Mouse (Mus musculus): ENCODE data around the gene Ramp3.

Gene Ramp3

GRCm38 (mm10) chr11:6658271-6658670 is at the start of gene Ramp3:
TSS of gene Ramp3 (plus strand) at chr11:6658521.
- DNase-seq (ENCODE audit: low read depth) = peak; percentile 85

DNA sequence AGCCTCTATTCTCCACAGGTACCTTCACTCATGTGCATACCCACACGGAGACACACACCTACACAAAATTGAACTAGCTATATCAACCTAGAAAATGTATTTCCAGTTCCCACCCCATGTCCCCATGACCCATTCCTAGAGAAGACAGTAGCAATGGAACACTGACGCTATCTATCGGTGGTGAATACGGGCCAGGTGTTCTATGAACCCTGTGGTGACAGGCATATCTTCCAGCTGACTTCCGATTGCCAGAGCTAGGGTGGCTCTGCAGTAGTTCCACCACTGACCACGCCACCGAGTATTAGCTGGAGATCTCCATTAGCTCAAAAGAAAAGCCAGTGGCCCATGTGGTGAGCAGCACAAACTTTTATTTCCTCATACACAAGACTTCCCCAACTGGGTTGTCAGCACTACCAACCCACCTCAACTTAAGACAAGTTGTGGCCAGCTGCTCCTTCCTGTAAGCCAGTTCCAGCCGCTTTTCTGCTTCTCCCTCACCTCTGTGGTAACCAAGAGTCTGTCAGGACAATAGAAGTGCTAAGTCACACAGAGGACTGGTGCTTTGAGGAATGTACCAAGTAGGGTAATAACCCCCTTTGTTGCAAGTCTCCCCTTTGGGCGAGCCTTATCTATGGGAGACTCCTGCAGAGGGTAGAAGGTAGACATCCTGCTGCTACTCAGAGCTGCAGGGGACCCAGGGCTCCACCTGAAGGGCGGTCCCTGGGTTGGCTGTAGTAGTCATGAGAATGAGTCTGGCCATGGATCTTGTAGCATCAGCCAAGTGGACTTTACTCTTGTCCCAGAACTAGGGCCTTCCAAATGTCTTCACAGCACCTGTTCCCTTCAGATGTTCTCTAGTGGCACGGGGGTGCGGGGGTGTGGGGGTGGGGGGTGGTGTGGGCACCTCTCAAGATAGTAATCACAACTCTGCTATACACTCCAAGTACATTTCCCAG is 42.8 kb upstream of the Ramp3 start:
- DNase-seq (ENCODE audit: low read depth) = no peak

GRCm38 (mm10) chr11:6623704-6624103 is 34.6 kb upstream of the Ramp3 start:
- no peak for DNase-seq (ENCODE audit: low read depth)

DNA sequence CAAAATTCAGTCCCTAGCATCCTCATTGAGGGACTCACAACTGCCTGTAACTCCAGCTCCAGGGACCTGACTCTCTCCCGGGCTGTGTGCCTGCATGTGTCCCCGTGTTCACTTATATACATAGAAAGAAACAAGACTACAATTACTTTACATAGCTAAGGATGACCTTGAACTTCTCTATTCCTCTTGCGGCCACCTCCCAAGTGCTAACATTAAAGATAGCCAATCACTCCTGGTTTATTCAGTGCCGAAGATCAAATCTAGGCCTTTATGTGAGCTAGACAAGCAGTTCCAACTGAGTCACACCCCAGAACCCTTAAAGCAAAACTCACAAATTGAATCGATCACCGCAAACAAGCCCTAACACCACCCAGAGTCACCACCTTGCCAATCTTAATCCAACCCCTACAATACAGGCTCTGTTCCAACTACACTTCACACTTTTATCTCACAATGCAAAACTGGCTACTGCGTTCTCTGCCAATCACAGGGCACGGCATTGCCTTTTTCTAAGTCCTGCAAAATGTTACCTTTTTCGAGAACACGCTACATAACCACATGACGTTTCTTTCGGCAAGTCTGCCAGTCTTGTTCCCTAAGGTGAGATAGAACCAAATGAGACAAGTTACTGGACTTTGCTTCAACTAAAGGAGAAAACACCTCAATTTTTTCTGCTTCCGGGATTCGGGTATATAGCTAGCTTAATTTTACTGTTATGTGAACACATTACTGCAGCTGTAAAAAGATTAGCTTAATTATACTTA is 33.5 kb upstream of the Ramp3 start:
- no peak for DNase-seq (ENCODE audit: low read depth)

DNA sequence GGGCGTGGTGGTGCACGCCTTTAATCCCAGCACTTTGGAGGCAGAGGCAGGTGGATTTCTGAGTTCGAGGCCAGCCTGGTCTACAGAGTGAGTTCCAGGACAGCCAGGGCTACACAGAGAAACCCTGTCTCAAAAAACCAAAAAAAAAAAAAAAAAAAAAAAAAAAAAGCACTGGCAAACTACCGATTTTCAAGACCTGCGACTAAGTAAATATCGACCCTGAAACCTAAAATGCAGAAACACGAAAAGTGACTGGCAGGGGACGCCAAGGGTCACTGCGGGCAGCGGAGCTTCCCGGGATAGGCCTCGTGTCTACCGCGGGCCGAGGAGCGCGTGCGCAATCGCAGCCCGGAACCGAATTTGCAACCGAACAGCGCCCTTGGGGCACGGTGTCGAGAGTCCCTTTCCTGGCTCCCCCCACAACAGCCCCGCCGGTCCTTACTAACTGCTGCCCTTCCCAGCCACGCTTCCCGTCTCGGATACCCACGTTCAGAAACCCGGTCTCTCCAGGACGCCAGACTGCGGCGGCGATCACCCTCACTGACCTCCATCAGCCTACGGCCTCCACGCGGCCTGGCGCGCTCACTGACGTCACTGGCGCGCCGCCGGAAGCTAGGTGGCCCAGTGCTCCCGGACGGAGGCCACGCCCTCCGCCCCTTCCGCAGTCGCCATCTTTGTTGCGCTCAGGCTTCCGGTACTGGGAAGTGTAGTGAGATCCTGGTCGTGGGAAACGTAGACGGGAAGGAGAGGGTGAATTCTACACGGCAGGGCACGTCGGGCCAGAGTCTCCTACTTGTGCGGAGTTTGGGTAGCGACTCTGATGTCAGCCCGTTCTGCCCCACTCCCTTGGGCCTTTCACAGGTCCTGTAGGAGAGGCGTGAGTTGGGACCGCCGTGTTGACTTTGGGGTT is 32.6 kb upstream of the Ramp3 start, which contains the start of gene Tbrg4:
Gene Tbrg4 (minus strand): TSS at position 590 of the 910 bp plus-strand sequence.
- DNase-seq (ENCODE audit: low read depth) = peak; percentile 99

GRCm38 (mm10) chr11:6626388-6626772 is 31.9 kb upstream of the Ramp3 start:
- DNase-seq (ENCODE audit: low read depth) = no peak

GRCm38 (mm10) chr11:6627731-6628130 is 30.6 kb upstream of the Ramp3 start:
- DNase-seq (ENCODE audit: low read depth) = no peak

GRCm38 (mm10) chr11:6628568-6628967 is 29.8 kb upstream of the Ramp3 start:
- peak; percentile 77 for DNase-seq (ENCODE audit: low read depth)

- peak; percentile 66 for DNase-seq (ENCODE audit: low read depth)
Observed at GRCm38 (mm10) chr11:6629655-6630054, 28.7 kb upstream of the Ramp3 start.

GRCm38 (mm10) chr11:6636150-6636549 is 22.2 kb upstream of the Ramp3 start:
- peak; percentile 10 for DNase-seq (ENCODE audit: low read depth)

DNA sequence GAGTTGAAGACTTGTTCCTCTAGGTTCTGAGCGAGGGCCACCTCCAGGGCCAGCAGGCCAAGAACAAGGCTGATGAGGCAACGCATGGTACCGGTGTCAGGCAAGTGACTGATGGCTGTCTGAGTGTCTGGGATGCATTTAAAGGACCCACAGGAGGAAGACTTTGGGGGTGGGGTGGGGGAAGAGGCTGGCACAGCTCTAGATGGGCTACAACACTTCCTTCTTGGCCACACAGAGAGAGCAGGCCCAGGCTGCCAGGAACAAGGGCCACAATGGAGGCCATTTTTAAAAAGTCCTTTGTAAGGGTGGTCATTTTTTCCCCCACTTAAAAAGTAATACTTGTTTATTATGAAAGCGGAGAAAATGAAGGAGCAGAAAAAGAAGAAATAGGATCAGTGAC is 19.8 kb upstream of the Ramp3 start, which contains the start of gene Wap:
Gene Wap (minus strand): TSS at position 101 of the 400 bp plus-strand sequence.
- DNase-seq (ENCODE audit: low read depth) = no peak

DNA sequence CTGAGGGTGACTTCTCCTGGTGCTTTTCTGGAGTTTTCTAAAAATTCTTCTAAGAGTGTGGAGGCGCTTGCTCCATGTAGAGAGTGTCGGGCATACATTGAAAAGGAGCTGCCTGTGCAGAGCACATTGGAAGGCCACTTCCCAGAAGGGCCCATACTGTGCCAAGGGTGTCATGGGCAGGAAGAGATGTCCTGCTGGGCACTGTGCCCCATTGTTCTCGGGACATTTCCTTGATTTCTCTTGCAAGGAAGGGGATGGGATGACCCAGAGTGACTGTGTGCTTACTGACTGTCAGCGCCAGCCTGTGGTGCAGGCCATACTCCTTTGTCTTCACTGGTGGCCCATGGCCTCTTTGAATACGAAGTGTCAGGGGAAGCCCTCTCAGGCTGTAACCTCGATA is 19.2 kb upstream of the Ramp3 start:
- no peak for DNase-seq (ENCODE audit: low read depth)

DNA sequence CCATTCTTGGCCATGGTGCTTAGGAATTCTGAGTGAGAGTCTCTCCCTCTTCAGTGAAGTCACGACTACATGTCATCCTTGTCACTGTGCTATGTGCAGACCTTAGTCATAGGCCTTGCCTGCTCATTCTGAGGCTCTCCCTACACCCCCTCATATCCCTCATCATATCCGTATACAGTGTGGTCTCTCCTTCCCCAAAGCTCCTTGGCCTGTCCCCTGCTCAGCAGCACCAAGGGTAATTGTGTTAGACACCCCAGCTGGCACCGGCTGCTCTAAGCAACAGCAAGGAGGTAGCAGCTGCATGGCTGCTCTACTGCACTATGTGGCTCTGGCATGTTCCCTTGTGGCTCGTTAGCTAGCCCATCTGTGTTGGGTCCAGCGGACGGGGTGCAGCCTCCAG is 13.8 kb upstream of the Ramp3 start:
- DNase-seq (ENCODE audit: low read depth) = no peak

DNA sequence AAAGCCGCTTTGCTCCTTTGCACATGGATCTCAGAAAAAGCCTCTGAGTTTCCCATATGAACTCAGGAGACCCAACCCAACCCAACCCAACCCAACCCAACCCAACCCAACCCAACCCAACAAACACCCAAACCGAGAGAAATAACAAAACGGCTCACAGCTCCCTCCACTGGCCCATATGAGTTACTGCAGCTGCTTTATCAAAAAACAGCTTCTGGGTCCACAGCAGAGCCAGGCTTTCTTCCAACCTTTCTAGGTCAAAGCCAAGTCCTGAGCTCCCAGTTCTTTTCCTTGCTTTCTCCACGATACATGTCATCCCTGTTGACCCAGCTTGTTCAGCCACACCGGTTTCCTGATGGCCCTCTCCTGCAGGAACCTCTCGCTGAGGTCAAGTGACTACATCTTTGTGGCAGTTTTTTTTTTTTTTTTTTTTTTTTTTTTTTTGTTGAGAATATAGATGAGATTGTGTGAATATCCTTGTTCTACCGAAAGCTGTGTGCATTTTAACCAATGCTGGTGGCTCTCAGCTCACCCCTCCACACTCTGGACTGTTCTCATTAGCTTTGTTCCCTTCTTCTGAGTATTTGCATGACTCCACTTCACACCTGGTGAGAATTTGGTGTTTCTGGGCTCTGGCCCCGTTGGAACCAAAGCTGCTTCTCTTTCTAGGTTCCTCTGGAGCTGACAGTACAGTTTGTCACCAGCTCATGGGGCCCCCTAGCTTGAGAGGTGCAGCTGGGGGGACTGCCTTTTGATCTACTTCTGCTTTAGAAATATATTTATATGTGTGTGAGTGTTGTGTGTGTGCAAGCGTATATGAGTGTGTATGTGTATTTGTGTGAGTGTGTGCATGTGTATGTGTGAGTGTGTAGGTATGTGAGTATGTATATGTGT is 10.2 kb upstream of the Ramp3 start:
- DNase-seq (ENCODE audit: low read depth) = peak; percentile 42

DNA sequence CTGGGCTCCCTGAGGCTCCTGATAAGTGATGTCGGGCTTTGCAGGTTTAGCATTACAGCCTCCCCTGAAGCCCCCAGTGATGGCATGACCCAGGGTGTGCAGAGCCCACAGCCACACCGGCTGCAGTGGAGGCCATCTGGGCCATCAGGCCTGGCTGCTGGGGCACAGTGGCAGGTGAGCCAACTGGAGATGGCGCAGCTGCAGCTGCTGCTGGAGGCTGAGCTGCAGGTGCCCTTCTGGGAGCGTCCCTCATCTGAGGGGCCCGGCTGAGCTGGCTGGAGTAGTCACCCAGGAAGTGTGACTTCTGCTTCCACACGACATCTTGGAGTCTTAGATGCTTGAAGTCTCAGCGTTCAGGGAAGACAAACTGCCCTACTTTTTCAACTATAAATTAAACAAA is 7.8 kb upstream of the Ramp3 start:
- DNase-seq (ENCODE audit: low read depth) = no peak

- peak; percentile 35 for DNase-seq (ENCODE audit: low read depth)
Observed at GRCm38 (mm10) chr11:6652978-6653377, 5.3 kb upstream of the Ramp3 start.

GRCm38 (mm10) chr11:6654903-6655302 is 3.4 kb upstream of the Ramp3 start:
- DNase-seq (ENCODE audit: low read depth) = peak; percentile 94

- no peak for DNase-seq (ENCODE audit: low read depth)
Observed at GRCm38 (mm10) chr11:6661206-6661605, 2.9 kb downstream of the Ramp3 start.

- DNase-seq (ENCODE audit: low read depth) = peak; percentile 67
Observed at GRCm38 (mm10) chr11:6666634-6667033, 8.3 kb downstream of the Ramp3 start.

DNA sequence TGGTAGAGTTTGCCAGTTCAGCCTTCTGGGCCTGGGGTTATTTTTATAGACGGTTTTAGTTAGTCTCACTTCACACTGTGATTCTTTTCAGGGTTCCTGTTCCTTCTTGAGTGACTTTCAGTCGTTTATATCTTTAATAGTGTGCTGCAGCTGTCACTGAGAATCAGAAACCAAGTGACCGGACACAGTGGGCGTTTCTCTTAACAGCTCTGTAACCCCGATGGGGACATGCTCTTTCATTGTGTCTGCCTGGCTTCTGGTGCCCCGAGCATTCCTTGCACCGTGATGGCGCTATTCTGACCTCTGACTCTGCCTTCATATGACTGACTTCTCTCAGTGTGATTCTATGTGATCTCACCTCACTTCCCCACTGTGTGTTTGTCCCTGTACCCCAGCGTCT is 10.7 kb downstream of the Ramp3 start:
- no peak for DNase-seq (ENCODE audit: low read depth)

DNA sequence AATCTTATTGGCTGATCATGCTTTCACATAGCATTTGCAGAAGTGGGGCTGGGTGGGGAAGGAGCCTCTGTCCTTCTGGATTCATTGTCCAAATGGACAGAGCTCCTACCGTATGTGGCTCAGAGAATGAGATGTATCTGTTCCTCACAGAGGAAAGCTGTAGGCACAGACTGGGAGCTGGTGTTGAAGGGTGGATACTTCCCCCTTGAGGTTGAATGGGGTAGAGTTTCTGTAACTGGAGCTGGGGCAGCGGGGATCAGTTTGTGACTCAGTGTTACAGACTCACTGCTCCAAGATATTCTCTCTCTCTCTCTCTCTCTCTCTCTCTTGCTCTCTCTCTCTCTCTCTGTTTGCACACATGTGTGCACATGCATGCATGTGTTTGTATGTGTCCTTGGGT is 11.7 kb downstream of the Ramp3 start:
- DNase-seq (ENCODE audit: low read depth) = peak; percentile 72

All from NIH3T3 (cell line).